Mouse (Mus musculus) embryonic facial prominence, embryonic 11.5 days (tissue): Measurements from ENCODE around the gene Myo3b. TPM values are rescaled to one million over a fixed set of nuclear protein-coding genes. Genes with fewer than 3 reads are reported as not detected.

Source experiments
- ATAC-seq: fragments of 200-750 bp; cut with Nextera tagmentation; replicated peaks from 2 replicates; pipeline ENCODE4 v1.8.0; 2017; ENCODE audit warnings: low read depth; ENCODE audit not compliant: insufficient number of reproducible peaks, low FRiP score, low TSS enrichment
- DNase-seq: peaks from one replicate; pipeline ENCODE4 v3.0.0-alpha.2; 2015; ENCODE audit warnings: low spot score
- H3K27ac ChIP-seq: fragments of 300-500 bp; sonication (generic); replicated peaks from 2 replicates; pipeline ENCODE4 v1.5.1; 2014; ENCODE audit warnings: mild to moderate bottlenecking, low read depth, low read length, control low read depth
- H3K27me3 ChIP-seq: fragments of 300-500 bp; sonication (generic); 2 replicates; pipeline ENCODE4 v1.6.1; 2014; ENCODE audit warnings: mild to moderate bottlenecking, low read length, moderate library complexity, mixed read lengths; ENCODE audit not compliant: control insufficient read depth, insufficient read depth
- H3K36me3 ChIP-seq: fragments of 300-500 bp; sonication (generic); replicated peaks from 2 replicates; pipeline ENCODE4 v1.6.1; 2014; ENCODE audit warnings: low read depth, mild to moderate bottlenecking, low read length, moderate library complexity, mixed read lengths; ENCODE audit not compliant: control insufficient read depth, insufficient read depth
- H3K4me1 ChIP-seq: fragments of 300-500 bp; sonication (generic); 2 replicates; pipeline ENCODE4 v1.6.1; 2014; ENCODE audit warnings: low read length, mixed read lengths; ENCODE audit not compliant: control insufficient read depth, insufficient read depth
- H3K4me2 ChIP-seq: fragments of 300-500 bp; sonication (generic); 2 replicates; pipeline ENCODE4 v1.6.1; 2014; ENCODE audit warnings: low read depth, mild to moderate bottlenecking, control low read depth, low read length, moderate library complexity
- H3K4me3 ChIP-seq: fragments of 300-500 bp; sonication (generic); 2 replicates; pipeline ENCODE4 v1.5.1; 2014; ENCODE audit warnings: low read depth, low read length, control low read depth
- H3K9ac ChIP-seq: fragments of 300-500 bp; sonication (generic); replicated peaks from 2 replicates; pipeline ENCODE4 v1.6.1; 2014; ENCODE audit warnings: mild to moderate bottlenecking, control low read depth, low read length
- H3K9me3 ChIP-seq: fragments of 300-500 bp; sonication (generic); replicated peaks from 2 replicates; pipeline ENCODE4 v1.6.1; 2016; ENCODE audit warnings: mild to moderate bottlenecking, low read length, inconsistent platforms, mixed read lengths; ENCODE audit not compliant: control insufficient read depth
- WGBS: fragments of 180-500 bp; shearing (Covaris S2); extraction: QIAGEN DNeasy Blood & Tissue Kit; methylation state at CpG from one replicate; pipeline ENCODE4 v1.1.7; 2014; 5-methylcytosine and 5-hydroxymethylcytosine counted together
- polyA plus RNA-seq: library from polyadenylated mRNA; unstranded; fragments of >200 nt; fragmentation: Nextera tagmentation; extraction: Ambion mirVana; gene quantifications from 2 replicates; pipeline ENCODE4 v1.2.1, GENCODE M21; 2014

Gene Myo3b
- polyA plus RNA-seq, 1 experiment from 2014 or later, result 0.07 TPM

- Histone ChIP-seq H3K9ac (no peak overlapping the region), H3K27ac (no peak overlapping the region), H3K4me1 (no peaks in the 10 kb centered on the region), H3K4me2 (no peak overlapping the region), H3K4me3 (no peak overlapping the region), H3K36me3 (no peaks in the 10 kb centered on the region), H3K9me3 (no peaks in the 10 kb centered on the region), H3K27me3 (no peaks in the 10 kb centered on the region)
- WGBS, result 69% methylated on average over 2 of the region's 2 CpGs
- DNase-seq (no peak), ATAC-seq (no peak)
Observed at GRCm38 (mm10) chr2:70260646-70261195, 221.8 kb downstream of the Myo3b start.

GRCm38 (mm10) chr2:70261703-70262564 is 223.0 kb downstream of the Myo3b start:
- DNase-seq (peak; percentile 15), ATAC-seq (no peak)
- Histone ChIP-seq H3K9ac (no peak overlapping the region), H3K27me3 (no peaks in the 10 kb centered on the region), H3K27ac (no peak overlapping the region), H3K9me3 (no peaks in the 10 kb centered on the region), H3K4me1 (no peaks in the 10 kb centered on the region), H3K36me3 (no peaks in the 10 kb centered on the region), H3K4me2 (no peak overlapping the region), H3K4me3 (no peak overlapping the region)
- 72% methylated on average over 8 of the region's 8 CpGs for WGBS

- no peak overlapping the region for H3K27ac ChIP-seq
- H3K4me3 ChIP-seq, result no peak overlapping the region
- no peaks in the 10 kb centered on the region for H3K9me3 ChIP-seq
- H3K36me3 ChIP-seq, result no peaks in the 10 kb centered on the region
- H3K9ac ChIP-seq, result no peak overlapping the region
- H3K4me1 ChIP-seq, result no peaks in the 10 kb centered on the region
- WGBS, result 18% methylated on average over 9 of the region's 9 CpGs
- no peaks in the 10 kb centered on the region for H3K27me3 ChIP-seq
- no peak overlapping the region for H3K4me2 ChIP-seq
- no peak for ATAC-seq
- DNase-seq, result peak; percentile 42
Observed at GRCm38 (mm10) chr2:70262565-70263082, 223.7 kb downstream of the Myo3b start.

- Histone ChIP-seq H3K9me3 (no peaks in the 10 kb centered on the region), H3K4me1 (no peaks in the 10 kb centered on the region), H3K36me3 (no peaks in the 10 kb centered on the region), H3K27me3 (no peaks in the 10 kb centered on the region), H3K4me3 (no peak overlapping the region), H3K9ac (no peak overlapping the region), H3K27ac (no peak overlapping the region), H3K4me2 (no peak overlapping the region)
- DNase-seq (peak; percentile 24), ATAC-seq (no peak)
- 42% methylated on average over 13 of the region's 13 CpGs for WGBS
Observed at GRCm38 (mm10) chr2:70278425-70279277, 239.7 kb downstream of the Myo3b start.

DNA sequence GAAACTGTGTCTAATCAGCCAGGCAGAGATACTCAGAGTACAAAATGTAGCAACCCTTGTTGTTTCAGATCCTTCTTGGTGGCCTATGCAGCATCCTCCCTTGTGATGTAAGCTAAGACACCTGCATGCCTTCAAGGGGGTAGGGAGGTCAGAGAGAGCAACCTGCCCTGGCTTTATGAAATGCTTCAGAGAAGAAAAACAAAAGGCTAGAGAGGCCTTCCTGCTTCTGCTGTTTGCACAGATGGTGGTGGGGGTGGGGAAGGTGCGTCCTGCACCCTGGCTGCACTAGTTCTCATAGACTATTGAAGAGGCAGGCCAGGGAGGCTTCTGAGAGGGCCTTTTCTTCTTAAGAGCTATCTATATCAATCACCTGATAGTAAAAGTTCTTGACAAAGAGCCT is 245.2 kb downstream of the Myo3b start:
- no peak overlapping the region for H3K4me2 ChIP-seq
- DNase-seq, result no peak
- 83% methylated on average over 1 of the region's 1 CpGs for WGBS

DNA sequence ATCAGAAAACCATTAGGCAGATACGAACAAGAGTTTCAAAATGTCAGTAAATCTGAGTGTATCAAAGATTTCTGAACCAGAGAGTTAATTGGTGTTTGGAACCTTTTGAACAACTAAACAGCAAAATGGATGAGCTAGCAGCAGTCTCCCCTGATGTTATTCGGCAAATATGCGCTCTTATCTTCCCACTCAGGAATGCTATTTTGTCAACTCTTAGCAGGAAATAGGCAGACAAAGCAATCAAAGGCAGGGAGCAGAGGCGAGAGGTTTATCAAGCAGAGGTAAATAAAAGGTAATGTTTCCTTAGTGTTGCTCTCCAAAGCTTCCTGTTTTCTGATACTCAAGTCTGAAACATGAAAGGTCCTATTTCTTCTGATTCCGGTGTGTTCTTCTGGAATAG is 252.1 kb downstream of the Myo3b start:
- Histone ChIP-seq H3K4me1 (no peaks in the 10 kb centered on the region), H3K4me3 (no peak overlapping the region), H3K27me3 (no peaks in the 10 kb centered on the region), H3K4me2 (no peak overlapping the region), H3K9me3 (no peaks in the 10 kb centered on the region), H3K36me3 (no peaks in the 10 kb centered on the region), H3K27ac (no peak overlapping the region), H3K9ac (no peak overlapping the region)
- no peak for ATAC-seq
- DNase-seq, result no peak
- 68% methylated on average over 5 of the region's 5 CpGs for WGBS

More for the DNA sequence above, 245.2 kb downstream of the Myo3b start:
- no peaks in the 10 kb centered on the region for H3K9me3 ChIP-seq
- no peak overlapping the region for H3K27ac ChIP-seq
- no peaks in the 10 kb centered on the region for H3K36me3 ChIP-seq
- H3K4me3 ChIP-seq, result no peak overlapping the region
- H3K4me1 ChIP-seq, result no peaks in the 10 kb centered on the region
- no peaks in the 10 kb centered on the region for H3K27me3 ChIP-seq
- ATAC-seq, result no peak
- H3K9ac ChIP-seq, result no peak overlapping the region

GRCm38 (mm10) chr2:70292776-70293175 is 253.8 kb downstream of the Myo3b start:
- Histone ChIP-seq H3K9ac (no peak overlapping the region), H3K27me3 (no peaks in the 10 kb centered on the region), H3K4me2 (no peak overlapping the region), H3K9me3 (no peaks in the 10 kb centered on the region), H3K27ac (no peak overlapping the region), H3K36me3 (no peaks in the 10 kb centered on the region), H3K4me3 (no peak overlapping the region), H3K4me1 (no peaks in the 10 kb centered on the region)
- 57% methylated on average over 3 of the region's 3 CpGs for WGBS
- DNase-seq (no peak), ATAC-seq (no peak)
